Mouse (Mus musculus): ENCODE measurements around the gene 2810408A11Rik. TPM values are rescaled to one million over a fixed set of nuclear protein-coding genes. Genes with fewer than 3 reads are reported as not detected.

The 2810408A11Rik gene
- total RNA-seq, 1 experiment, result 3.3 TPM

DNA sequence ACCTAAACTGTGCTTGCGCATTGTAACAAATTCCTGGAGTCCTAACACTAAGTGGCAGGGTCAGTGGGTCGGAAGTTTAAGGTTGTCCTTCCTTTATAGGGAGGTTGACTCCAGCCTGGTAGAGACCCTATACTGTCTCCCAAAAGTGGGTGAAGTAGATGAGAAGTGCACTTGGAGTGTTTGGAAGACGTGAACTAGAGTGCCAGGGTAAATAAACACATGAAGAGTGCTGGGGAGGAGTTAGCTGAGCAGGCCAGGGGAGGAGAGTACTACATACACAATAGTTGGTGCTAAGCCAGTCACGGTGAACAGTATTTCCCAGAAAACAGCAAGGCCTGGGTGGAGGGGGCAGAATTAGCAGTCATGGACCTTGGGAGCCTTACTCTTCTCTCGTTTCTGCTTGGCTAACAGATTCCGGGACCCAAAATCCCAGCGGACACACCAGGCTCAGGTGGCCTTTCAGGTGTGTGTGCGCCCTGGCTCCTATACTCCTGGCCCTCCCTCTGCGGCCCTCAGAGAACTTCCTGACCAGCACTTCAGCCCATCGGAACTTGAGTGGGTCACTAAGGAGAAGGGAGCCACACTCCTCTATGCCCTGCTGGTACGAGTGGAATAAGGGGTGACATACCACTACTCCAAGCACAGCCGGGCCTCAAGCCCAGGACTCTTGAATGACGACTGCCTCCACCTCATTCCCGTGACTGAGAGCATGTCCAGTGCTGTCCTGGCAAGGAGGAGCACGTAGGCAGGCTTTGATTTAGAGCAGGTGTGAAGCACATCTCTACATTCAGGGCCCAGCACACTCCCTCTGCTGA, 12.1 kb upstream of the 2810408A11Rik start:
- Histone ChIP-seq H3K27ac (ENCODE audit: insufficient read depth, low read depth, low read length, poor library complexity, severe bottlenecking) (peak overlapping the region; percentile 38; the same call in 1 of the 2 replicates), H3K36me3 (ENCODE audit: control insufficient read depth, insufficient read depth, low read length, poor library complexity, severe bottlenecking) (peaks cover 66% of the 10 kb centered on the region), H3K9ac (ENCODE audit: insufficient read depth, low read depth, low read length, poor library complexity, severe bottlenecking) (peak overlapping the region; percentile 73), H3K4me1 (ENCODE audit: control insufficient read depth in 2 of 2, insufficient read depth in 2 of 2, low read length in 2 of 2, poor library complexity in 1 of 2) (peaks cover 0 to 10% of the 10 kb centered on the region in 2 experiments; a peak in 1 of 4 replicates), H3K9me3 (ENCODE audit: control insufficient read depth, insufficient read depth, low read depth, low read length) (no peaks in the 10 kb centered on the region), H3K4me3 (ENCODE audit: insufficient read depth in 1 of 2, low read depth in 1 of 2, low read length in 2 of 2, poor library complexity in 1 of 2, severe bottlenecking in 1 of 2) (peak overlapping the region; percentile 80 to 87)
- no peak for DNase-seq (ENCODE audit: low read depth, low spot score)
- TF ChIP-seq HCFC1 (IDR thresholded peaks at IDR 0.05; ENCODE audit: borderline replicate concordance, insufficient read depth, low read length) (no peak), ZC3H11A (IDR thresholded peaks at IDR 0.05; ENCODE audit: borderline replicate concordance, low read depth, low read length) (no peak), CHD2 (IDR thresholded peaks at IDR 0.05; ENCODE audit: low read depth, low read length) (no peak), MAFK (IDR thresholded peaks at IDR 0.05; ENCODE audit: insufficient read depth, low read depth, low read length) (no peak), ZNF384 (IDR thresholded peaks at IDR 0.05; ENCODE audit: low read depth, low read length) (no peak)
- in situ Hi-C loops (cut with MboI; ENCODE audit: low sequenced_read_pairs in 2 of 2, unreplicated experiment in 2 of 2), result no loop called here

DNA sequence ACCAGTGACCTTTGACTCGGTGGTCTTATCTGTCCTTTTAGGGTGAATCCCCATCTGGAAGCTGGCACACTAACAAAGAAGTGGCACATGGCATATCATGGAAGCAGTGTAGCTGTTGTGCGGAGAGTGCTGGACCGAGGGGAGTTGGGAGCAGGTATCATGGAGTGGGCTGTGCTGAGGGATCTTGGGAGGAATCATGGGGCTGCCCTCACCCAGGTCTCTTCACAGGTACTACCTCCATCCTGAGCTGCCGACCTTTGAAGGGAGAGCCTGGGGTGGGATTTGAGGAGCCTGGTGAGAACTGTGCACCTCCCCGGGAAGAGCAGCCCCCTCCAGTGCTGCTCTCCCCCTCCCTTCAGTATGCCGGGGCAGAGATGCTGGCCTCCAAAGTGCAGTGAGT, 10.9 kb upstream of the 2810408A11Rik start:
- in situ Hi-C loops (cut with MboI; ENCODE audit: low sequenced_read_pairs in 2 of 2, unreplicated experiment in 2 of 2), result no loop called here
- no peak for DNase-seq (ENCODE audit: low read depth, low spot score)
- peaks cover 0 to 7% of the 10 kb centered on the region in 2 experiments; a peak in 1 of 4 replicates for H3K4me1 ChIP-seq (ENCODE audit: control insufficient read depth in 2 of 2, insufficient read depth in 2 of 2, low read length in 2 of 2, poor library complexity in 1 of 2)
- H3K27ac ChIP-seq (ENCODE audit: insufficient read depth, low read depth, low read length, poor library complexity, severe bottlenecking), result no peak overlapping the region
- H3K36me3 ChIP-seq (ENCODE audit: control insufficient read depth, insufficient read depth, low read length, poor library complexity, severe bottlenecking), result peaks cover 59% of the 10 kb centered on the region
- H3K9me3 ChIP-seq (ENCODE audit: control insufficient read depth, insufficient read depth, low read depth, low read length), result no peaks in the 10 kb centered on the region
- H3K4me3 ChIP-seq (ENCODE audit: insufficient read depth in 1 of 2, low read depth in 1 of 2, low read length in 2 of 2, poor library complexity in 1 of 2, severe bottlenecking in 1 of 2), result no peak overlapping the region
- TF ChIP-seq ZNF384 (IDR thresholded peaks at IDR 0.05; ENCODE audit: low read depth, low read length) (no peak), ZC3H11A (IDR thresholded peaks at IDR 0.05; ENCODE audit: borderline replicate concordance, low read depth, low read length) (no peak)
- no peak overlapping the region for H3K9ac ChIP-seq (ENCODE audit: insufficient read depth, low read depth, low read length, poor library complexity, severe bottlenecking)

DNA sequence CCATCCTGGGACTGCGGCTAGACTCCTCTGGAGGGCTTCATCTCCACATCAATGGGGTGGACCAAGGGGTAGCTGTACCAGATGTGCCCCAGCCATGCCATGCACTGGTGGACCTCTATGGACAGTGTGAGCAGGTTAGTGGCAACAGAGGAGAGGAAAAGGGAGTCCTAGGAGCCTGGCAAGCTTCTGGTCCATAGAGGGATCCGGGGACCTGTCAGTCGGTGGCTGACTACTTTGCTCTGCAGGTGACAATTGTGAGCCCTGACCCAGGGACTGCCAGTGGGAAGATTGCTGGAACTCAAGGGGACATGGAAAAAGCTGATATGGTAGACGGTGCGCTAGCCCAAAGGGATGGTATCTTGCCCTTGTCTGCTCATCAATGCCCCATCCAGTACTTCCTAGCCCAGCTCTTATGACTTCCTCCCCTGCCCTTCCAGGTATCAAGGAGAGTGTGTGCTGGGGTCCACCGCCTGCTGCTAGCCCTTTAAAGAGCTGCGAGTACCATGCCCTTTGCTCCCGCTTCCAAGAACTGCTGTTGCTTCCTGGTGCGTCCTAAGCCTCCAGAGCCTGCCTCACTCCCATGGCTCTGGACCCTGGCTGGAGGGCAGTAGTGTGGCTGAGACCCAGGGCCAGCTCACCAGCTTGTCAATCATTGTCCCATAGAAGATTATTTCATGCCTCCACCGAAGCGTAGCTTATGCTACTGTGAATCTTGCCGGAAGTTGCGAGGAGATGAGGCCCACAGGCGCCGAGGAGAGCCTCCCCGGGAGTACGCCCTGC, 10.2 kb upstream of the 2810408A11Rik start:
- Histone ChIP-seq H3K36me3 (ENCODE audit: control insufficient read depth, insufficient read depth, low read length, poor library complexity, severe bottlenecking) (peaks cover 59% of the 10 kb centered on the region), H3K4me3 (ENCODE audit: insufficient read depth in 1 of 2, low read depth in 1 of 2, low read length in 2 of 2, poor library complexity in 1 of 2, severe bottlenecking in 1 of 2) (no peak overlapping the region), H3K9ac (ENCODE audit: insufficient read depth, low read depth, low read length, poor library complexity, severe bottlenecking) (no peak overlapping the region), H3K4me1 (ENCODE audit: control insufficient read depth in 2 of 2, insufficient read depth in 2 of 2, low read length in 2 of 2, poor library complexity in 1 of 2) (peaks cover 0 to 7% of the 10 kb centered on the region in 2 experiments; a peak in 1 of 4 replicates), H3K27ac (ENCODE audit: insufficient read depth, low read depth, low read length, poor library complexity, severe bottlenecking) (no peak overlapping the region), H3K9me3 (ENCODE audit: control insufficient read depth, insufficient read depth, low read depth, low read length) (no peaks in the 10 kb centered on the region)
- DNase-seq (ENCODE audit: low read depth, low spot score), result no peak
- TF ChIP-seq MAFK (IDR thresholded peaks at IDR 0.05; ENCODE audit: insufficient read depth, low read depth, low read length) (no peak), ZC3H11A (IDR thresholded peaks at IDR 0.05; ENCODE audit: borderline replicate concordance, low read depth, low read length) (no peak), ZNF384 (IDR thresholded peaks at IDR 0.05; ENCODE audit: low read depth, low read length) (no peak), CHD2 (IDR thresholded peaks at IDR 0.05; ENCODE audit: low read depth, low read length) (no peak), HCFC1 (IDR thresholded peaks at IDR 0.05; ENCODE audit: borderline replicate concordance, insufficient read depth, low read length) (no peak)
- in situ Hi-C loops (cut with MboI; ENCODE audit: low sequenced_read_pairs in 2 of 2, unreplicated experiment in 2 of 2), result no loop called here

DNA sequence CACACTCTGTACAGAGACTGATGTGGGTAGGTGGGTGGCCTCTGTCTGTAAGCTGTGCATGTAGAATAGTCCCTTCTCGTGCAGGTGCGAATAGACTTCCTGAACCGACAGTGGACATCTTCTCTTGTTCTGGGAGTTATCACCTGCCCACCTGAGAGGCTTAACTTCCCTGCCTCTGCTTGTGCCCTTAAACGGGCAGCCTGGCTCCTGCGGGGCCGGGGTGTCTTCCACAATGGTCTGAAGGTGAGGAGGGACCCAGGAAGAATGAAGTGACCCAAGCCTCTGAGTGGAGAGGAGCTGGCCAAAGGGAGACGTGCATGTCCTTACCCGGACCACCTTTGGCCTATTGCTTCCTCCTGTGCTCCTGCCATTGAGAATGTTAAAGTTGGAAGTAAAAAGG, 9.4 kb upstream of the 2810408A11Rik start:
- Histone ChIP-seq H3K9me3 (ENCODE audit: control insufficient read depth, insufficient read depth, low read depth, low read length) (no peaks in the 10 kb centered on the region), H3K27ac (ENCODE audit: insufficient read depth, low read depth, low read length, poor library complexity, severe bottlenecking) (no peak overlapping the region), H3K36me3 (ENCODE audit: control insufficient read depth, insufficient read depth, low read length, poor library complexity, severe bottlenecking) (peaks cover 62% of the 10 kb centered on the region), H3K4me1 (ENCODE audit: control insufficient read depth in 2 of 2, insufficient read depth in 2 of 2, low read length in 2 of 2, poor library complexity in 1 of 2) (peaks cover 0 to 3% of the 10 kb centered on the region in 2 experiments; a peak in 1 of 4 replicates), H3K9ac (ENCODE audit: insufficient read depth, low read depth, low read length, poor library complexity, severe bottlenecking) (no peak overlapping the region), H3K4me3 (ENCODE audit: insufficient read depth in 1 of 2, low read depth in 1 of 2, low read length in 2 of 2, poor library complexity in 1 of 2, severe bottlenecking in 1 of 2) (no peak overlapping the region)
- in situ Hi-C loops (cut with MboI; ENCODE audit: low sequenced_read_pairs in 2 of 2, unreplicated experiment in 2 of 2), result no loop called here
- DNase-seq (ENCODE audit: low read depth, low spot score), result no peak
- TF ChIP-seq ZC3H11A (IDR thresholded peaks at IDR 0.05; ENCODE audit: borderline replicate concordance, low read depth, low read length), result no peak
- no peak for TF ChIP-seq MAFK (IDR thresholded peaks at IDR 0.05; ENCODE audit: insufficient read depth, low read depth, low read length)

Measured in ES-E14 (cell line).